Mouse (Mus musculus) hindbrain, embryonic 15.5 days (tissue): ENCODE data around the gene Nrxn1. TPM values are rescaled to one million over a fixed set of nuclear protein-coding genes. Genes with fewer than 3 reads are reported as not detected.

Source experiments
- ATAC-seq: fragments of 200-750 bp; cut with Nextera tagmentation; 2 replicates; pipeline ENCODE4 v1.8.0; 2017; ENCODE audit warnings: low read depth, moderate number of reproducible peaks, moderate TSS enrichment; ENCODE audit not compliant: low FRiP score
- H3K27ac ChIP-seq: fragments of 300-500 bp; sonication (generic); replicated peaks from 2 replicates; pipeline ENCODE4 v1.5.1; 2015; ENCODE audit warnings: mild to moderate bottlenecking, inconsistent platforms
- H3K27me3 ChIP-seq: fragments of 300-500 bp; sonication (generic); 2 replicates; pipeline ENCODE4 v1.6.1; 2015; ENCODE audit warnings: control low read depth, inconsistent platforms
- H3K36me3 ChIP-seq: fragments of 300-500 bp; sonication (generic); 2 replicates; pipeline ENCODE4 v1.6.1; 2015; ENCODE audit warnings: control low read depth, inconsistent platforms
- H3K4me1 ChIP-seq: fragments of 300-500 bp; sonication (generic); replicated peaks from 2 replicates; pipeline ENCODE4 v1.6.1; 2015; ENCODE audit warnings: control low read depth, inconsistent platforms
- H3K4me2 ChIP-seq: fragments of 300-500 bp; sonication (generic); 2 replicates; pipeline ENCODE4 v1.6.1; 2015; ENCODE audit warnings: moderate library complexity, mild to moderate bottlenecking, inconsistent platforms
- H3K4me3 ChIP-seq: fragments of 300-500 bp; sonication (generic); 2 replicates; pipeline ENCODE4 v1.5.1; 2015; ENCODE audit warnings: mild to moderate bottlenecking, inconsistent platforms
- H3K9ac ChIP-seq: fragments of 300-500 bp; sonication (generic); 2 replicates; pipeline ENCODE4 v1.6.1; 2015; ENCODE audit warnings: inconsistent platforms
- H3K9me3 ChIP-seq: fragments of 300-500 bp; sonication (generic); 2 replicates; pipeline ENCODE4 v1.6.1; 2016; ENCODE audit warnings: control low read depth, inconsistent platforms
- WGBS: fragments of 180-500 bp; shearing (Covaris S2); methylation state at CpG from one replicate; pipeline ENCODE4 v1.1.7; 2015; 5-methylcytosine and 5-hydroxymethylcytosine counted together
- polyA plus RNA-seq: library from polyadenylated mRNA; unstranded; fragments of >200 nt; fragmentation: Nextera tagmentation; extraction: Ambion mirVana; gene quantifications from 2 replicates; pipeline ENCODE4 v1.2.1, GENCODE M21; 2015

Gene Nrxn1
- polyA plus RNA-seq, 1 experiment from 2014 or later = 241 TPM

- no peaks in the 10 kb centered on the region for H3K27me3 ChIP-seq
- H3K9me3 ChIP-seq = no peaks in the 10 kb centered on the region
- no peak for ATAC-seq
- H3K4me3 ChIP-seq = no peak overlapping the region
- no peaks in the 10 kb centered on the region for H3K36me3 ChIP-seq
- H3K4me1 ChIP-seq = peaks cover 7% of the 10 kb centered on the region
- H3K4me2 ChIP-seq = no peak overlapping the region
- WGBS = 66% methylated on average over 3 of the region's 3 CpGs
- H3K9ac ChIP-seq = no peak overlapping the region
- H3K27ac ChIP-seq = no peak overlapping the region
Observed at GRCm38 (mm10) chr17:90628004-90628403, 464.9 kb downstream of the Nrxn1 start.

DNA sequence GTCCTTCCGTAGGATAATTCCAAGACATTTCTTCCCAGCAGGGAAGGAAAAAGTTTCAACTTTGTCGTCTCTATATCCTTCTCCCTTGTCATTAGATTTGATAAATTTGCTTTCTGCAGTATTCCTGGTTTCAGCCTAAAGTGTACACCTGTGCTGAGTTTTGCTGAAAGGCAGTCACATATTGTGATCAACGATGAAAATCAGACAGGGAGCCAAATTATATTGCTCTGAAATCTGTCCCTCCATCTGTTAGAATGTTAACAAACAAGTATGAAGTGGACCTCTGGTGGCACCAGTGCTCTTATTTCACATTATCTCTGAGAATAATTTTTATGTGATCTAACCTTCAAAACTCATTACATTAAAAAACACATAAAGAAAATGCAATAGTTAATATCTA lies 465.5 kb downstream of the Nrxn1 start:
- no peak overlapping the region for H3K4me2 ChIP-seq
- H3K4me3 ChIP-seq = no peak overlapping the region
- H3K9me3 ChIP-seq = no peaks in the 10 kb centered on the region
- 64% methylated on average over 3 of the region's 3 CpGs for WGBS
- no peaks in the 10 kb centered on the region for H3K27me3 ChIP-seq
- no peak overlapping the region for H3K27ac ChIP-seq
- H3K4me1 ChIP-seq = peaks cover 7% of the 10 kb centered on the region
- no peak overlapping the region for H3K9ac ChIP-seq
- ATAC-seq = no peak
- no peaks in the 10 kb centered on the region for H3K36me3 ChIP-seq

DNA sequence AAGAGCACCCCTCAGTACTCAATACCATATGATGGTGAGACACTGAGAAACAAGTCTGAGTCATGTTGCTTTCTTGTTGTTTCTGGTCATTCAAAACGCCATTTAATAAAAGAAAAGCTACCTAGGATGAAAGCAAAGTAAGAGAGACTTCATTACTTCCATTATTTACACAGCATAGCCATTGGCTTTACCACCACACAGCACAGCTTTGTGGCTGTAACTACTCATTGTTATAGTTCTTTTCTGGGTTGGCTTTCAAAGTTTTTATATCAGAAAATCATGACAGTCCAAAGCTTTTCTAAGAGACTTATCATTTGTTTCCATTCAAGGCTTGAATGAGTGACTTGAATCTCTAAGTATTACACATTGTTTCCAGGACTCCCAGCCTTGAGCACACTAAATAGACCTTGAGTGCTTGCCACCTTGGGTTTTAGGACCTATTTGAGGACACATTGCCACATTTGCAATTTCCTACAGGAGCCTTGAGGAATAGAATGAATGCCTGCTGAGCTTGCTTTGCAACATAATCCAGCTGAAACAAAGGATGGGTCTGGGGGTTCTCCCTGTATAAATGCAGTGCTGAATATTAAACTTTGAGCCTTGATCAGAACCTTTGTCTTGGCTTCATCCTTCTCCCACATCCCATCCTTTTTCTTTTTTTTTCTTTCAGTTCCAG lies 468.1 kb downstream of the Nrxn1 start:
- Histone ChIP-seq H3K4me1 (peaks cover under 1% of the 10 kb centered on the region; the same call in 1 of the 2 replicates), H3K9me3 (no peaks in the 10 kb centered on the region), H3K4me3 (no peak overlapping the region), H3K4me2 (no peak overlapping the region), H3K27me3 (no peaks in the 10 kb centered on the region), H3K9ac (no peak overlapping the region), H3K27ac (no peak overlapping the region; the same call in 1 of the 2 replicates), H3K36me3 (no peaks in the 10 kb centered on the region)
- 17% methylated on average over 1 of the region's 1 CpGs for WGBS
- 0 out of 2 replicates have a peak, but pooled peaks have one; percentile 24 for ATAC-seq

DNA sequence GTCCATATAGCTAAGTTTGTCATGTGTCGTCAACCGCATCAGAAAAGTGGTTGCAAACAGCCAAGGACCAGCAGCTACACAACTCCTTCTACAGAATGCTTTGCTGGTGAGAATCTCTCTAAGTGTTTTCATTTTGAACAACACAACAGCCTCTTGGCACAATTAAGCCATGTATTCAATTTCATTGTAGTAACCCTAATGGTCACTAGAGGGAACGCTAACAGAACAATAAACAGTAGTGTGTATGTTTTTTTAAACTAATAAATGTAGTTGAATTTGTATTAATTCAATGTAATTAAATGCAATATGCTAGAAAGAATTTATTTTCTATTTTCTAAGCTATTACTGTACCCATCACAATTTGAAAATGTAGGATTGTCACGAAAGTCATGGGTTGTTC lies 471.0 kb downstream of the Nrxn1 start:
- Histone ChIP-seq H3K36me3 (no peaks in the 10 kb centered on the region), H3K4me1 (no peaks in the 10 kb centered on the region), H3K4me2 (no peak overlapping the region), H3K4me3 (no peak overlapping the region), H3K9me3 (no peaks in the 10 kb centered on the region), H3K27me3 (no peaks in the 10 kb centered on the region), H3K9ac (no peak overlapping the region), H3K27ac (no peak overlapping the region)
- no peak for ATAC-seq
- 82% methylated on average over 4 of the region's 4 CpGs for WGBS

DNA sequence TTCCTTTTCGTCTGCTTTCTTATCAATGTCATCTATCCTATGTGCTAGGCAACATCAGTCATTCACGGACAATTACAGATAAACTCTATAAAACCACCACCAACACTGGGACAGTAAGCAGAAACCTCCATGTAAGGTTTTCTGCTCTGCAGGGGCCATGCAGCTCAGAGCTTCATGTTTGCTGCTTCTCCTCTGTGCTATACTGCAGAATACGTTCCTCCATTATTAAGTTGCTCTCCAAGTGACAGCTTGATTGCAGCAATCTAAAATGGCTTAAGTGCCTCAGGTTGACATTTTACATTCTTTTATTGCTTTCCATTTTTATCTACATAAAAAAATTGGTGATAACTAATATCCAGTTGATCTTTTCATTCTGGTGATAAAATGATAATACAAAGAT lies 477.9 kb downstream of the Nrxn1 start:
- Histone ChIP-seq H3K4me1 (no peaks in the 10 kb centered on the region), H3K27ac (no peak overlapping the region), H3K36me3 (no peaks in the 10 kb centered on the region), H3K27me3 (no peaks in the 10 kb centered on the region), H3K4me2 (no peak overlapping the region), H3K9me3 (no peaks in the 10 kb centered on the region), H3K4me3 (no peak overlapping the region), H3K9ac (no peak overlapping the region)
- WGBS = 71% methylated on average over 3 of the region's 3 CpGs
- no peak for ATAC-seq

GRCm38 (mm10) chr17:90607427-90607806 lies 485.5 kb downstream of the Nrxn1 start:
- Histone ChIP-seq H3K4me1 (no peaks in the 10 kb centered on the region), H3K4me3 (no peak overlapping the region), H3K9ac (no peak overlapping the region), H3K36me3 (no peaks in the 10 kb centered on the region), H3K27me3 (no peaks in the 10 kb centered on the region), H3K4me2 (no peak overlapping the region), H3K9me3 (no peaks in the 10 kb centered on the region), H3K27ac (no peak overlapping the region)
- no peak for ATAC-seq

GRCm38 (mm10) chr17:90606718-90607426 lies 486.0 kb downstream of the Nrxn1 start:
- no peak overlapping the region for H3K27ac ChIP-seq
- no peaks in the 10 kb centered on the region for H3K27me3 ChIP-seq
- H3K4me1 ChIP-seq = no peaks in the 10 kb centered on the region
- no peak for ATAC-seq
- H3K9me3 ChIP-seq = no peaks in the 10 kb centered on the region
- H3K4me3 ChIP-seq = no peak overlapping the region
- WGBS = 88% methylated on average over 4 of the region's 4 CpGs
- H3K36me3 ChIP-seq = no peaks in the 10 kb centered on the region
- no peak overlapping the region for H3K9ac ChIP-seq
- no peak overlapping the region for H3K4me2 ChIP-seq

DNA sequence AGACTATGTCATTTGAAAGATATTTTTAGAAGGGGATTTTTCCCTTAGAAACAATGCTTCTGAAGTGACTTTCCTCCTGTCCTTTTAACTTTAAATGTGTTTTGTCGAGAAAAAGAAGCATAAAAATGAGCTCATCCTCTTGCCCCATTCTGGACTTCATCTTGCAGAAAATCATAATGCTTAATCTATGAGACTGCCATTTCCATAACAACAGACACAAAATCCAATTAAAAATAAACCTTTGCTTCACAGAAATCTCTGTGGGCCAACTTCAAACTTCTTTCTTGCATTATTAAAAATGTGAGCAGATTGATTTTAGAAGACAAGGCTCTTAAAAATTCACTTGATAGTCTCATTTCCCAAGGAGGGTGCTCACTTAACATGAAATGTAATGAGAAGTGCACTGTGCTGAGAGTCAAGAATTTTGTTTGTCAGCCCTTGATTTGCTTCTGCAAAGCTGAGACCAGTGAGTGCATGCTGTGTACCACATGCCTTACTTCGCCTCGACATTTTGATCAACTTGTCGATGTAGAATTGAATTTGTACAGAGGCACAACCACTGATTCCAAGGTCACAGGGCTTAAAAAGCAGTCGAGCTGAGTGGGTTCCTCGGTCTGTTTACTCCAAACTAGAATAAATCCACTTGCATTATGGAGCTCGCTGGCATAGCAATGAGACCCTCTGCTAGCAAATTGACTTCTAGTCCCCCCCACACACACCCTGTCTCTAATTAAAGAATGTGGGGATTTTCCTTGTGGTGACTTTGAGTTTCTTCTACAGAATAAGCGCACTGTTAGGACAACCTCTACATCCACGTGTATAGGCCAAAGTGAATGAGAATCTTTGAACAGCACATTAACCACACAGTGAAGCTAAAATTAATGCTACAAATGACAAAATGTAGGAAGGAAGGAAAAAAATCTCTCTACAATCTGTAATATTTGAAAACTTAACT lies 493.0 kb downstream of the Nrxn1 start:
- peaks cover 9% of the 10 kb centered on the region; the same call in 1 of the 2 replicates for H3K36me3 ChIP-seq
- 70% methylated on average over 9 of the region's 9 CpGs for WGBS
- H3K27me3 ChIP-seq = no peaks in the 10 kb centered on the region
- H3K4me3 ChIP-seq = no peak overlapping the region
- H3K27ac ChIP-seq = no peak overlapping the region; the same call in 1 of the 2 replicates
- no peaks in the 10 kb centered on the region for H3K9me3 ChIP-seq
- no peak overlapping the region for H3K4me2 ChIP-seq
- H3K9ac ChIP-seq = no peak overlapping the region
- no peak for ATAC-seq
- H3K4me1 ChIP-seq = 0 out of 2 replicates have a peak, but pooled peaks cover 5% of the 10 kb centered on the region

- WGBS = 32% methylated on average over 9 of the region's 9 CpGs
- Histone ChIP-seq H3K27me3 (no peaks in the 10 kb centered on the region), H3K4me1 (0 out of 2 replicates have a peak, but pooled peaks cover 3% of the 10 kb centered on the region), H3K9me3 (no peaks in the 10 kb centered on the region), H3K27ac (no peak overlapping the region), H3K4me3 (no peak overlapping the region), H3K9ac (no peak overlapping the region), H3K4me2 (no peak overlapping the region), H3K36me3 (peaks cover 10% of the 10 kb centered on the region; the same call in 1 of the 2 replicates)
- peak; percentile 61; the same call in 1 of the 2 replicates for ATAC-seq
Observed at GRCm38 (mm10) chr17:90594798-90595533, 497.9 kb downstream of the Nrxn1 start.

- no peak overlapping the region for H3K4me2 ChIP-seq
- H3K4me3 ChIP-seq = no peak overlapping the region
- H3K9ac ChIP-seq = no peak overlapping the region
- no peaks in the 10 kb centered on the region for H3K27me3 ChIP-seq
- no peaks in the 10 kb centered on the region for H3K9me3 ChIP-seq
- peaks cover 7% of the 10 kb centered on the region for H3K4me1 ChIP-seq
- peaks cover 13% of the 10 kb centered on the region for H3K36me3 ChIP-seq
- ATAC-seq = no peak
- no peak overlapping the region for H3K27ac ChIP-seq
Observed at GRCm38 (mm10) chr17:90586891-90587290, 506.0 kb downstream of the Nrxn1 start.

DNA sequence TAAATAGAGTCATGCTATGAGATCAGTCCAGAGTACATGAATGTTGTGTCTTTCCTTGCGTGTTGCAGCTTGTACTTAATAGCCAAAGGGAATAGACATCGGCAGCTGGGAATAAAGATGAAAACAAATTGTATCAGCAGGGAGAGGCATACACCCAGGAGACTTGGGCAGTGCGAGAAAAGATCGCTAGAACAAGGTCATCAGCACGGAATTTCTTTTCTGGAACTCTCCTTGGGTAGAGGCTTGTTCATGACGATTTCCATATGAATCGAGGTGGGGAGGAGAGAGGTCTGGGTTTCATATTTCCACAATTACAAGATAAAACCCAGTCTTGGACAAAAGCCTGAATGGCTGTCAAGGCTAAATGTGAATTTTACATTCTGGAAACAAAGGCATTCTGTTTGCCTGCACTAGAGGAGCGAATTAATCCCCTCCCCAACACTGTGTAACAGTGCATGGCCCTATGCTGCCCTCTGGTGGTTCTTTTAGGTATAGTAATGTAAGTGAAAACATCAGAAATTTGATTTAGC lies 508.1 kb downstream of the Nrxn1 start:
- Histone ChIP-seq H3K4me3 (no peak overlapping the region), H3K4me1 (peaks cover 7% of the 10 kb centered on the region), H3K9me3 (no peaks in the 10 kb centered on the region), H3K27ac (peak overlapping the region; percentile 56), H3K27me3 (no peaks in the 10 kb centered on the region), H3K4me2 (peak overlapping the region; percentile 43), H3K36me3 (peaks cover 10% of the 10 kb centered on the region), H3K9ac (no peak overlapping the region)
- 14% methylated on average over 8 of the region's 8 CpGs for WGBS
- ATAC-seq = peak; percentile 90
